Mouse (Mus musculus) liver, adult 2 months (tissue): Measurements from ENCODE around the gene Kif12. TPM values are rescaled to one million over a fixed set of nuclear protein-coding genes. Genes with fewer than 3 reads are reported as not detected.

Source experiments
- DNase-seq: peaks from one replicate; pipeline ENCODE4 v3.0.0-alpha.2; 2011; ENCODE audit warnings: low read depth, low spot score; ENCODE audit errors: extremely low read depth
- H3K27ac ChIP-seq: fragments of 200-500 bp; replicated peaks from 2 replicates; pipeline ENCODE4 v1.5.1; 2012; ENCODE audit warnings: low read depth, mild to moderate bottlenecking, control low read depth, inconsistent platforms, low read length; ENCODE audit not compliant: insufficient read depth
- H3K27me3 ChIP-seq: fragments of 200-500 bp; 2 replicates; pipeline ENCODE4 v1.6.1; 2012; ENCODE audit warnings: mild to moderate bottlenecking, moderate library complexity, low read length, inconsistent platforms; ENCODE audit not compliant: control insufficient read depth, insufficient read depth
- H3K36me3 ChIP-seq: fragments of 200-500 bp; 2 replicates; pipeline ENCODE4 v1.6.1; 2012; ENCODE audit warnings: low read length, inconsistent platforms; ENCODE audit not compliant: control insufficient read depth, insufficient read depth
- H3K4me1 ChIP-seq: fragments of 200-500 bp; 2 replicates; pipeline ENCODE4 v1.6.1; 2011; ENCODE audit warnings: low read length; ENCODE audit not compliant: control insufficient read depth, insufficient read depth
- H3K4me3 ChIP-seq: fragments of 200-500 bp; 2 replicates; pipeline ENCODE4 v1.5.1; 2011; ENCODE audit warnings: low read depth, mild to moderate bottlenecking, control low read depth, low read length, moderate library complexity; ENCODE audit not compliant: insufficient read depth
- H3K79me2 ChIP-seq: fragments of 200-500 bp; 2 replicates; pipeline ENCODE4 v1.6.1; 2012; ENCODE audit warnings: inconsistent platforms, mild to moderate bottlenecking, low read length, moderate library complexity; ENCODE audit not compliant: control insufficient read depth, insufficient read depth
- H3K9ac ChIP-seq: fragments of 200-500 bp; 2 replicates; pipeline ENCODE4 v1.6.1; 2012; ENCODE audit warnings: low read depth, mild to moderate bottlenecking, control low read depth, inconsistent platforms, low read length
- CTCF ChIP-seq: fragments of 200-500 bp; IDR thresholded peaks from 2 replicates; pipeline ENCODE4 v1.5.1; 2011; ENCODE audit warnings: low read depth, low read length, control low read depth
- POLR2A ChIP-seq: fragments of 200-500 bp; IDR thresholded peaks from 2 replicates; pipeline ENCODE4 v1.6.1; 2011; ENCODE audit warnings: low read length, control low read depth; ENCODE audit not compliant: insufficient read depth; ENCODE audit errors: extremely low read depth
- WGBS: fragments of 180-500 bp; shearing (Covaris S2); methylation state at CpG from one replicate; pipeline ENCODE4 v1.1.7; 2018; 5-methylcytosine and 5-hydroxymethylcytosine counted together
- polyA plus RNA-seq: library from polyadenylated mRNA; depleted of rRNA; stranded (reverse); fragments of >200 nt; gene quantifications from 2 replicates; pipeline ENCODE4 v1.2.3, GENCODE M21; 2012; rRNA removed
- total RNA-seq: library from RNA; depleted of rRNA; stranded (reverse); fragments of >200 nt; gene quantifications from 2 replicates; pipeline ENCODE4 v1.2.3, GENCODE M21; 2014; rRNA removed

Kif12 gene
- total RNA-seq (0.27 and 0.28 TPM in 2 replicates), polyA plus RNA-seq (0.39 and 0.64 TPM in 2 replicates)

GRCm38 (mm10) chr4:63171969-63172685 lies at the start of gene Kif12:
Gene Kif12 (minus strand): TSS chr4:63172131.
- Histone ChIP-seq H3K9ac (no peak within 1 kb of the TSS), H3K36me3 (no peaks in the 10 kb centered on the region), H3K4me3 (no peak within 1 kb of the TSS), H3K27me3 (no peaks in the 10 kb centered on the region), H3K4me1 (no peaks in the 10 kb centered on the region), H3K27ac (no peak within 1 kb of the TSS), H3K79me2 (no peaks in the 10 kb centered on the region)
- WGBS, result 26% methylated on average over 4 of the region's 4 CpGs
- DNase-seq, result no peak
- TF ChIP-seq CTCF (no peak), POLR2A (no peak)

GRCm38 (mm10) chr4:63221096-63221958 lies 49.4 kb upstream of the Kif12 start:
- TF ChIP-seq CTCF, result no peak
- no peak for TF ChIP-seq POLR2A
- no peak overlapping the region for H3K9ac ChIP-seq
- 0 out of 2 replicates have a peak, but pooled peaks cover 1% of the 10 kb centered on the region for H3K36me3 ChIP-seq
- H3K79me2 ChIP-seq, result no peaks in the 10 kb centered on the region
- H3K4me1 ChIP-seq, result no peaks in the 10 kb centered on the region
- no peaks in the 10 kb centered on the region for H3K27me3 ChIP-seq
- H3K27ac ChIP-seq, result no peak overlapping the region
- DNase-seq, result peak; percentile 84
- H3K4me3 ChIP-seq, result no peak overlapping the region
- WGBS, result 77% methylated on average over 15 of the region's 15 CpGs

- DNase-seq, result no peak
- H3K27me3 ChIP-seq, result no peaks in the 10 kb centered on the region
- WGBS, result 87% methylated on average over 6 of the region's 6 CpGs
- H3K4me3 ChIP-seq, result no peak overlapping the region
- no peaks in the 10 kb centered on the region for H3K79me2 ChIP-seq
- no peak overlapping the region for H3K27ac ChIP-seq
- TF ChIP-seq CTCF (no peak), POLR2A (no peak)
- peaks cover 2% of the 10 kb centered on the region; the same call in 1 of the 2 replicates for H3K4me1 ChIP-seq
- H3K36me3 ChIP-seq, result 0 out of 2 replicates have a peak, but pooled peaks cover 1% of the 10 kb centered on the region
- no peak overlapping the region for H3K9ac ChIP-seq
Observed at GRCm38 (mm10) chr4:63219635-63220034, 47.7 kb upstream of the Kif12 start.

GRCm38 (mm10) chr4:63219059-63219458 lies 47.1 kb upstream of the Kif12 start:
- 89% methylated on average over 3 of the region's 3 CpGs for WGBS
- H3K4me1 ChIP-seq, result peaks cover 6% of the 10 kb centered on the region
- no peak for TF ChIP-seq POLR2A
- no peak for TF ChIP-seq CTCF

GRCm38 (mm10) chr4:63217513-63217912 lies 45.6 kb upstream of the Kif12 start:
- no peak overlapping the region for H3K9ac ChIP-seq
- H3K4me3 ChIP-seq, result no peak overlapping the region
- H3K27ac ChIP-seq, result no peak overlapping the region
- no peaks in the 10 kb centered on the region for H3K36me3 ChIP-seq
- no peaks in the 10 kb centered on the region for H3K79me2 ChIP-seq
- H3K4me1 ChIP-seq, result peaks cover 6% of the 10 kb centered on the region
- WGBS, result 91% methylated on average over 6 of the region's 6 CpGs
- TF ChIP-seq POLR2A, result no peak
- no peak for TF ChIP-seq CTCF
- DNase-seq, result no peak
- no peaks in the 10 kb centered on the region for H3K27me3 ChIP-seq

More at GRCm38 (mm10) chr4:63219059-63219458, 47.1 kb upstream of the Kif12 start:
- DNase-seq, result no peak
- Histone ChIP-seq H3K4me3 (no peak overlapping the region), H3K79me2 (no peaks in the 10 kb centered on the region), H3K27me3 (no peaks in the 10 kb centered on the region), H3K36me3 (no peaks in the 10 kb centered on the region), H3K9ac (no peak overlapping the region), H3K27ac (no peak overlapping the region)
